Mouse (Mus musculus) layer of hippocampus, adult 9-11 months (tissue): ENCODE data around the gene Ccnt2.
A peak's percentile ranks its signal among the peaks of the same experiment; 100 is the strongest.
"Not testable (repeated sequence)": the region's sequence is repeated elsewhere in the genome, so short reads cannot be mapped to it uniquely, and the experiment has no call there.

Experiments
- DNase-seq: peaks from one replicate; pipeline ENCODE4 v3.0.0; 2022

The Ccnt2 gene

GRCm38 (mm10) chr1:127773803-127774500 lies at the start of gene Ccnt2:
TSS of gene Ccnt2 (plus strand) at chr1:127774164.
- DNase-seq = peak; percentile 100

GRCm38 (mm10) chr1:127729096-127729495 lies 44.9 kb upstream of the Ccnt2 start, which contains the start of gene Acmsd:
TSS of gene Acmsd (plus strand) at chr1:127729413.
- DNase-seq = no peak

GRCm38 (mm10) chr1:127731086-127731485 lies 42.9 kb upstream of the Ccnt2 start:
- DNase-seq = no peak

GRCm38 (mm10) chr1:127732435-127732834 lies 41.5 kb upstream of the Ccnt2 start:
- DNase-seq = no peak

GRCm38 (mm10) chr1:127732841-127733240 lies 41.1 kb upstream of the Ccnt2 start:
- DNase-seq = no peak

- no peak for DNase-seq
Measured at GRCm38 (mm10) chr1:127735356-127735755, 38.6 kb upstream of the Ccnt2 start.

- DNase-seq = no peak
Measured at GRCm38 (mm10) chr1:127750401-127751102, 23.4 kb upstream of the Ccnt2 start.

- no peak for DNase-seq
Measured at GRCm38 (mm10) chr1:127755806-127756205, 18.2 kb upstream of the Ccnt2 start.

- DNase-seq = no peak
Measured at GRCm38 (mm10) chr1:127756331-127757163, 17.4 kb upstream of the Ccnt2 start.

- DNase-seq = not testable (repeated sequence)
Measured at GRCm38 (mm10) chr1:127757164-127757545, 16.8 kb upstream of the Ccnt2 start.

GRCm38 (mm10) chr1:127765468-127765867 lies 8.5 kb upstream of the Ccnt2 start:
- DNase-seq = no peak

GRCm38 (mm10) chr1:127766741-127767140 lies 7.2 kb upstream of the Ccnt2 start:
- no peak for DNase-seq

- DNase-seq = no peak
Measured at GRCm38 (mm10) chr1:127773198-127773802, 664 bp upstream of the Ccnt2 start.

GRCm38 (mm10) chr1:127774501-127774880 lies 527 bp downstream of the Ccnt2 start:
- DNase-seq = no peak

GRCm38 (mm10) chr1:127775206-127775720 lies 1.3 kb downstream of the Ccnt2 start:
- DNase-seq = no peak

GRCm38 (mm10) chr1:127776246-127776645 lies 2.3 kb downstream of the Ccnt2 start:
- no peak for DNase-seq

- no peak for DNase-seq
Measured at GRCm38 (mm10) chr1:127778611-127779010, 4.6 kb downstream of the Ccnt2 start.

GRCm38 (mm10) chr1:127780142-127780541 lies 6.2 kb downstream of the Ccnt2 start:
- no peak for DNase-seq

GRCm38 (mm10) chr1:127780849-127781248 lies 6.9 kb downstream of the Ccnt2 start:
- DNase-seq = no peak

GRCm38 (mm10) chr1:127783862-127784261 lies 9.9 kb downstream of the Ccnt2 start:
- no peak for DNase-seq

GRCm38 (mm10) chr1:127785882-127786281 lies 11.9 kb downstream of the Ccnt2 start:
- no peak for DNase-seq

- DNase-seq = no peak
Measured at GRCm38 (mm10) chr1:127788943-127789342, 15.0 kb downstream of the Ccnt2 start.

- DNase-seq = no peak
Measured at GRCm38 (mm10) chr1:127793459-127793858, 19.5 kb downstream of the Ccnt2 start.
